ENCODE assay signal across 23 mouse cellular contexts in the genomic region with DNA sequence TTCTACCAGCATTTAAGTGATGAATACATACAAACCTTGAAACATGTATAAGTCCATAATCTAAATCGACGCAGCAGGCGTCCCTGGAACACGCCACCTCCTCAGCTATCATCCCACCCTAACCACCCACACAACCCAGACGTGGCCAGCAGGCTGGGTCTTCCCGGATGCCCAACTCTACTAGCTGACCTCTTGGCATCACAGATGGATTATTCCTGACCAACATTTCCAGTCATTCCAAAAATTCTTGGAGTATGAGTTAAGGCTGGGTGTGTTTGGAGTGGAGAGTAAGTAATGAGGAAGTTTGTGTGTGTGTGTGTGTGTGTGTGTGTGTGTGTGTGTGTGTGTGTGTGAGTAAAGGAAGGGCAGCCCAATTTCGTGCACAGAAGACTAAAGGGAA. TPM values are rescaled to one million over a fixed set of nuclear protein-coding genes. Genes with fewer than 3 reads are reported as not detected.
A peak's percentile ranks its signal among the peaks of the same experiment; 100 is the strongest.
DNase-seq lines count a peak whose midpoint lies in the region; ATAC-seq and TF ChIP-seq lines count a peak whose summit lies in the region.
"Had no signal": no experiment of that assay in that cellular context is flagged by ENCODE, and none has a peak within 500 bp of the region (broad histone marks: within the 10 kb centered on the region; RNA-seq: fewer than 3 reads in every experiment).

No protein-coding gene starts in this region.

- no peak overlapping the region for H3K4me3 ChIP-seq in embryonic fibroblast, embryonic 13.5 days (ENCODE audit: insufficient read depth, low read length)
- no peak overlapping the region for H3K4me3 ChIP-seq in midbrain, embryonic 16.5 days (ENCODE audit: low read depth, low read length)
- H3K4me3 ChIP-seq: embryonic facial prominence, embryonic 10.5 days; embryonic facial prominence, embryonic 12.5 days; erythroblast, embryonic 14.5 days; forebrain, embryonic 10.5 days; forebrain, embryonic 12.5 days had no signal

- TF ChIP-seq POLR2A in embryonic fibroblast, embryonic 13.5 days (IDR thresholded peaks at IDR 0.05; ENCODE audit: low read depth, low read length) = no peak

- no peak for TF ChIP-seq CTCF in embryonic fibroblast, embryonic 13.5 days (IDR thresholded peaks at IDR 0.05; ENCODE audit: borderline replicate concordance, insufficient read depth, low read length)

- ATAC-seq in midbrain, embryonic 16.5 days = no peak
- ATAC-seq: activated CD4-positive, CD25-positive, alpha-beta regulatory T cell, adult 4 months; forebrain, embryonic 14.5 days; forebrain, embryonic 16.5 days; Patski had no signal

- H3K36me3 ChIP-seq in midbrain, embryonic 16.5 days (ENCODE audit: control insufficient read depth, insufficient read depth, low read length) = peaks cover 7% of the 10 kb centered on the region

- WGBS in midbrain, embryonic 16.5 days = 91% methylated on average over 7 of the region's 7 CpGs

- peak; percentile 77 for DNase-seq in 3T3-L1 (ENCODE audit: low read depth, low spot score)
- peak; percentile 58 for DNase-seq in Muller cell, postnatal 12 days (ENCODE audit: inconsistent ontology term)
- no peak for DNase-seq in urinary bladder, adult 18-20 months (ENCODE audit: low spot score in 2 of 2)
- DNase-seq: adrenal gland, adult 8-10 months; adrenal gland, postnatal 14 days; adrenal gland, postnatal 36 days; cerebellum, adult 11-12 months; cerebellum, adult 2 months; cerebellum, adult 9-10 months; cerebellum, postnatal 10 days; cerebellum, postnatal 25 days had no signal

- H3K27me3 ChIP-seq in midbrain, embryonic 16.5 days (ENCODE audit: control insufficient read depth, insufficient read depth, low read depth, low read length) = no peaks in the 10 kb centered on the region
- H3K27me3 ChIP-seq: embryonic facial prominence, embryonic 12.5 days; forebrain, embryonic 12.5 days; Patski had no signal

- H3K9ac ChIP-seq in midbrain, embryonic 16.5 days (ENCODE audit: low read depth, low read length) = no peak overlapping the region
- H3K9ac ChIP-seq: embryonic facial prominence, embryonic 12.5 days; forebrain, embryonic 12.5 days had no signal

- H3K27ac ChIP-seq in embryonic fibroblast, embryonic 13.5 days (ENCODE audit: insufficient read depth, low read length) = peak overlapping the region; percentile 7; the same call in 1 of the 2 replicates
- no peak overlapping the region for H3K27ac ChIP-seq in midbrain, embryonic 16.5 days (ENCODE audit: low read length)
- H3K27ac ChIP-seq: embryonic facial prominence, embryonic 10.5 days; embryonic facial prominence, embryonic 12.5 days; forebrain, embryonic 10.5 days; forebrain, embryonic 12.5 days had no signal

- peaks cover 7% of the 10 kb centered on the region for H3K4me1 ChIP-seq in embryonic fibroblast, embryonic 13.5 days (ENCODE audit: control insufficient read depth, insufficient read depth, low read length)
- H3K4me1 ChIP-seq in midbrain, embryonic 16.5 days (ENCODE audit: control insufficient read depth, insufficient read depth, low read length) = no peaks in the 10 kb centered on the region
- H3K4me1 ChIP-seq: embryonic facial prominence, embryonic 10.5 days; embryonic facial prominence, embryonic 12.5 days; forebrain, embryonic 10.5 days; forebrain, embryonic 12.5 days had no signal

- no peaks in the 10 kb centered on the region for H3K9me3 ChIP-seq in midbrain, embryonic 16.5 days (replicated peaks; ENCODE audit: control insufficient read depth, low read length, poor library complexity, severe bottlenecking)
- H3K9me3 ChIP-seq: embryonic facial prominence, embryonic 10.5 days; embryonic facial prominence, embryonic 12.5 days; forebrain, embryonic 10.5 days; forebrain, embryonic 12.5 days; G1E had no signal

- no peak overlapping the region for H3K4me2 ChIP-seq in midbrain, embryonic 16.5 days (ENCODE audit: low read length)
- H3K4me2 ChIP-seq: embryonic facial prominence, embryonic 12.5 days; forebrain, embryonic 12.5 days had no signal

RNA-seq across cellular contexts. Expression of a gene that starts 19.3 kb away (rescaled TPM):
- 23.2 and 26.8 TPM in 2 replicates for polyA plus RNA-seq in embryonic fibroblast, embryonic 13.5 days (2011; ENCODE audit: insufficient read length, low read depth, missing spikeins)
- 37.3 and 37.4 TPM in 2 replicates for polyA plus RNA-seq in midbrain, embryonic 16.5 days (2015; fragmentation: Nextera tagmentation; extraction: Ambion mirVana)

RNA-seq across cellular contexts. Expression of a gene that starts 57.7 kb away (rescaled TPM):
- polyA plus RNA-seq in embryonic fibroblast, embryonic 13.5 days (2011; ENCODE audit: insufficient read length, low read depth, missing spikeins) = 5.5 and 6.8 TPM in 2 replicates
- 23.1 and 23.6 TPM in 2 replicates for polyA plus RNA-seq in midbrain, embryonic 16.5 days (2015; fragmentation: Nextera tagmentation; extraction: Ambion mirVana)
- polyA plus RNA-seq: activated CD4-positive, CD25-positive, alpha-beta regulatory T cell, adult 4 months; erythroblast, embryonic 14.5 days; G1E had no signal

Comparison
In these comparisons a context has a peak if more than half of its experiments do, and no peak if none do; other contexts are left out.
1. DNase-seq: peak in 3T3-L1 (single experiment) and Muller cell, postnatal 12 days (single experiment); none in urinary bladder, adult 18-20 months (0 of 2).